Mouse (Mus musculus): ENCODE measurements at regions not wholly inside any gene's neighbourhood (a gene's known extent, or its start where the extent isn't known, plus 50 kb on each side); places are given as distances from the start of the nearest gene placed in this dataset.

DNA sequence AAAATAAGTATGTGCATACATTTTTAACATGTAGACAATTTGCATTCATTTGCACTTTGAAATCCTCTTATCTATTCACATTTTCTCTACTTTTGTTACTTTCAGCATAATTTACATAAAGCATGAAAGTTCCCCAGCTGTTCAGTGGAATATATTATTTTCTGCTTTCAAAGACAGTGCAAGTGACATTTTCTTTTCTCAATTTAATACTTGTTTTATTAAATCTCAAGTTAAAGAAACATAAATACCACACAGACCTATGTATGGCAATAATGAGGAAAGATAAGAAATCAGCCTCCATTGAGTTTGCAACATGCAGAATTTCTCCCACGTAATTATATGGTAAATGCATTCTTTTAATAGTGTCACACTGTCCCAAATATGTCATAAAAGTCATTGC lies 1168.1 kb upstream of the Gje1 start:
- Histone ChIP-seq H3K9me3 (ENCODE audit: control insufficient read depth, insufficient read depth, low read depth, low read length) (no peaks in the 10 kb centered on the region), H3K27ac (ENCODE audit: insufficient read depth, low read depth, low read length, poor library complexity, severe bottlenecking) (no peak overlapping the region), H3K36me3 (ENCODE audit: control insufficient read depth, insufficient read depth, low read length, poor library complexity, severe bottlenecking) (no peaks in the 10 kb centered on the region), H3K4me1 (ENCODE audit: control insufficient read depth in 2 of 2, insufficient read depth in 2 of 2, low read length in 2 of 2, poor library complexity in 1 of 2) (no peaks in the 10 kb centered on the region), H3K4me3 (ENCODE audit: insufficient read depth in 1 of 2, low read depth in 1 of 2, low read length in 2 of 2, poor library complexity in 1 of 2, severe bottlenecking in 1 of 2) (no peak overlapping the region), H3K9ac (ENCODE audit: insufficient read depth, low read depth, low read length, poor library complexity, severe bottlenecking) (no peak overlapping the region)
- DNase-seq (ENCODE audit: low read depth, low spot score), result no peak
- in situ Hi-C loops (cut with MboI; ENCODE audit: low sequenced_read_pairs in 2 of 2, unreplicated experiment in 2 of 2), result no loop called here
- TF ChIP-seq HCFC1 (IDR thresholded peaks at IDR 0.05; ENCODE audit: borderline replicate concordance, insufficient read depth, low read length), result no peak
- TF ChIP-seq MAFK (IDR thresholded peaks at IDR 0.05; ENCODE audit: insufficient read depth, low read depth, low read length), result no peak
- no peak for TF ChIP-seq ZC3H11A (IDR thresholded peaks at IDR 0.05; ENCODE audit: borderline replicate concordance, low read depth, low read length)
- no peak for TF ChIP-seq CHD2 (IDR thresholded peaks at IDR 0.05; ENCODE audit: low read depth, low read length)

DNA sequence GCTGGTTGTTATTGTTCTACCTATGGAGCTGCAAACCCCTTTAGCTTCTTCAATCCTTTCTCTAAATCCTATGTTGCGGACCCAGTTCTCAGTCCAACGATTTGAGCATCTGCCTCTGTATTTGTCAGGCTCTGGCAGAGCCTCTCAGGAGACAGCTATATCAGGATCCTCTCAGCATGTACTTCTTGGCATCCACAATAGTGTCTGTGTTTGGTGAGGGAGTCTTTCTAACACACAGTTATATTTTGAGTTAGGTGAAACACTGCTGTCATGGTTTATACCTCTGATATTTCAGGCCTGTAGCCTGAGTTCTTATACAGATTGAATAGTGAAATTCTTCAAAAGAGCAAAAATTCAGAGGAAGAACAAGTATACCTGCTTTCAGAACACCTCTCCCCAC lies 1150.0 kb upstream of the Gje1 start:
- H3K9ac ChIP-seq (ENCODE audit: insufficient read depth, low read depth, low read length, poor library complexity, severe bottlenecking), result no peak overlapping the region
- no peak overlapping the region for H3K27ac ChIP-seq (ENCODE audit: insufficient read depth, low read depth, low read length, poor library complexity, severe bottlenecking)
- no peaks in the 10 kb centered on the region for H3K4me1 ChIP-seq (ENCODE audit: control insufficient read depth in 2 of 2, insufficient read depth in 2 of 2, low read length in 2 of 2, poor library complexity in 1 of 2)
- in situ Hi-C loops (cut with MboI; ENCODE audit: low sequenced_read_pairs in 2 of 2, unreplicated experiment in 2 of 2), result no loop called here
- H3K9me3 ChIP-seq (ENCODE audit: control insufficient read depth, insufficient read depth, low read depth, low read length), result no peaks in the 10 kb centered on the region
- TF ChIP-seq ZC3H11A (IDR thresholded peaks at IDR 0.05; ENCODE audit: borderline replicate concordance, low read depth, low read length) (no peak), ZNF384 (IDR thresholded peaks at IDR 0.05; ENCODE audit: low read depth, low read length) (no peak), MAFK (IDR thresholded peaks at IDR 0.05; ENCODE audit: insufficient read depth, low read depth, low read length) (no peak), CHD2 (IDR thresholded peaks at IDR 0.05; ENCODE audit: low read depth, low read length) (no peak), HCFC1 (IDR thresholded peaks at IDR 0.05; ENCODE audit: borderline replicate concordance, insufficient read depth, low read length) (no peak)
- H3K36me3 ChIP-seq (ENCODE audit: control insufficient read depth, insufficient read depth, low read length, poor library complexity, severe bottlenecking), result no peaks in the 10 kb centered on the region
- no peak for DNase-seq (ENCODE audit: low read depth, low spot score)
- H3K4me3 ChIP-seq (ENCODE audit: insufficient read depth in 1 of 2, low read depth in 1 of 2, low read length in 2 of 2, poor library complexity in 1 of 2, severe bottlenecking in 1 of 2), result no peak overlapping the region

DNA sequence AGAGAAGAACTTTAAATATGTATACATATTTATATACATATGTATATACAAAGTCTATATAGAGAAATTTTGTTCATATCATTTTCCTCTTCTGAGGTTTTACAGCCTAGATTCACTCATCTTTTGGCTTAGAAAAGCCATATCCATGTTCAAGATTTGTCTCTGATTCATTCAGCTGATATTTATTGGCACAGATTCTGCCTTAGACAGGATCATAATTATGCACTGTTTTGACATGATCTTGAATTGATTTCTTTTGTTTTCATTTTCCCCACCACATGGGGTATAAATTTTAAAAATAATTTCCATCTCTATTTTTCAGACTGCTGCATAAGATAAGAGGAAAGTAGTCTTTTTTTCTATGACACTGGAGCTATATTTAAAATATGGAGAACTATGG lies 1148.9 kb upstream of the Gje1 start:
- H3K4me1 ChIP-seq (ENCODE audit: control insufficient read depth in 2 of 2, insufficient read depth in 2 of 2, low read length in 2 of 2, poor library complexity in 1 of 2), result no peaks in the 10 kb centered on the region
- TF ChIP-seq ZNF384 (IDR thresholded peaks at IDR 0.05; ENCODE audit: low read depth, low read length), result no peak
- TF ChIP-seq CHD2 (IDR thresholded peaks at IDR 0.05; ENCODE audit: low read depth, low read length), result no peak
- no peak for TF ChIP-seq HCFC1 (IDR thresholded peaks at IDR 0.05; ENCODE audit: borderline replicate concordance, insufficient read depth, low read length)
- no peak for TF ChIP-seq ZC3H11A (IDR thresholded peaks at IDR 0.05; ENCODE audit: borderline replicate concordance, low read depth, low read length)
- TF ChIP-seq MAFK (IDR thresholded peaks at IDR 0.05; ENCODE audit: insufficient read depth, low read depth, low read length), result no peak
- DNase-seq (ENCODE audit: low read depth, low spot score), result no peak
- no peaks in the 10 kb centered on the region for H3K36me3 ChIP-seq (ENCODE audit: control insufficient read depth, insufficient read depth, low read length, poor library complexity, severe bottlenecking)
- no peaks in the 10 kb centered on the region for H3K9me3 ChIP-seq (ENCODE audit: control insufficient read depth, insufficient read depth, low read depth, low read length)
- in situ Hi-C loops (cut with MboI; ENCODE audit: low sequenced_read_pairs in 2 of 2, unreplicated experiment in 2 of 2), result no loop called here
- no peak overlapping the region for H3K4me3 ChIP-seq (ENCODE audit: insufficient read depth in 1 of 2, low read depth in 1 of 2, low read length in 2 of 2, poor library complexity in 1 of 2, severe bottlenecking in 1 of 2)
- no peak overlapping the region for H3K27ac ChIP-seq (ENCODE audit: insufficient read depth, low read depth, low read length, poor library complexity, severe bottlenecking)
- no peak overlapping the region for H3K9ac ChIP-seq (ENCODE audit: insufficient read depth, low read depth, low read length, poor library complexity, severe bottlenecking)

DNA sequence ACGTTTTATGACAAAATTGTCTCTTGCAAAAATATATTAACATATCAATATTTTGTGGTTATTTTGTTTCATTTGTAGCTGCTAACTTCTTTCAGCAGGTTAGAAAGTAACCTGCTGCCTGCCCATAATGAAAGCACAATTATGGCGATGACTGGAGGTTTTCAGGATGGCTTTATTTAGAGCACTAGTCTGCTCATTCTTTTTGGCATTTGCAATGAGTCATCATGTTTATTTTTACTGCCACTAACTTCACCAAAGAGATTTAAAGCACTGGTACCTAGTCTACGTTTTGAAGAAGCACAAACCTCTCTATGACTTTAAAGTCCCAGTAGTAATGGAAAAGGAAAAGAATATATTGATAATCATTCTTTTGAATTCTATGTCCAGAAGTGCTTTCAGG lies 1123.4 kb upstream of the Gje1 start:
- no peak overlapping the region for H3K4me3 ChIP-seq (ENCODE audit: insufficient read depth in 1 of 2, low read depth in 1 of 2, low read length in 2 of 2, poor library complexity in 1 of 2, severe bottlenecking in 1 of 2)
- no peaks in the 10 kb centered on the region for H3K4me1 ChIP-seq (ENCODE audit: control insufficient read depth in 2 of 2, insufficient read depth in 2 of 2, low read length in 2 of 2, poor library complexity in 1 of 2)
- no peaks in the 10 kb centered on the region for H3K9me3 ChIP-seq (ENCODE audit: control insufficient read depth, insufficient read depth, low read depth, low read length)
- TF ChIP-seq ZC3H11A (IDR thresholded peaks at IDR 0.05; ENCODE audit: borderline replicate concordance, low read depth, low read length) (no peak), MAFK (IDR thresholded peaks at IDR 0.05; ENCODE audit: insufficient read depth, low read depth, low read length) (no peak), ZNF384 (IDR thresholded peaks at IDR 0.05; ENCODE audit: low read depth, low read length) (no peak), CHD2 (IDR thresholded peaks at IDR 0.05; ENCODE audit: low read depth, low read length) (no peak), HCFC1 (IDR thresholded peaks at IDR 0.05; ENCODE audit: borderline replicate concordance, insufficient read depth, low read length) (no peak)
- H3K36me3 ChIP-seq (ENCODE audit: control insufficient read depth, insufficient read depth, low read length, poor library complexity, severe bottlenecking), result no peaks in the 10 kb centered on the region
- DNase-seq (ENCODE audit: low read depth, low spot score), result no peak
- in situ Hi-C loops (cut with MboI; ENCODE audit: low sequenced_read_pairs in 2 of 2, unreplicated experiment in 2 of 2), result no loop called here
- no peak overlapping the region for H3K9ac ChIP-seq (ENCODE audit: insufficient read depth, low read depth, low read length, poor library complexity, severe bottlenecking)
- H3K27ac ChIP-seq (ENCODE audit: insufficient read depth, low read depth, low read length, poor library complexity, severe bottlenecking), result no peak overlapping the region

DNA sequence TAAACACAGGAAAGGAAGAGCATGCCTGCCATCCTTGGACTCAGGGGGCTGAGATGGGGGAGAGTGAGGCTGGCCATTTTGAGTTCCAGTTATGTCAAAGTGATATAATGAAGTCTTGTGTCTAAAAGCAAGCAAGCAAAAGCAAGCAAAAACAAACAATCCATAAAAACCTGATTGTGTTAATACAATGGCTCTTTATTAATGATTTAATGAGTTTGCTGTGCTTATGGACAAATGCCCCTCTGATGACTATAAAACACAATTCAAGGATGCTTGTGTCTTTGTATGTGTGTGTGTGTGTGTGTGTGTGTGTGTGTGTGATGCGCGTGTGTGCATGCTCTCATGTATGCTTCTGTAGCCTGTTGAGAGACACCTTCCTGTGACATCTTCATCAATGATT lies 1114.3 kb upstream of the Gje1 start:
- H3K4me3 ChIP-seq (ENCODE audit: insufficient read depth in 1 of 2, low read depth in 1 of 2, low read length in 2 of 2, poor library complexity in 1 of 2, severe bottlenecking in 1 of 2), result no peak overlapping the region
- H3K9ac ChIP-seq (ENCODE audit: insufficient read depth, low read depth, low read length, poor library complexity, severe bottlenecking), result no peak overlapping the region
- in situ Hi-C loops (cut with MboI; ENCODE audit: low sequenced_read_pairs in 2 of 2, unreplicated experiment in 2 of 2), result no loop called here
- DNase-seq (ENCODE audit: low read depth, low spot score), result no peak
- H3K9me3 ChIP-seq (ENCODE audit: control insufficient read depth, insufficient read depth, low read depth, low read length), result no peaks in the 10 kb centered on the region
- no peak for TF ChIP-seq MAFK (IDR thresholded peaks at IDR 0.05; ENCODE audit: insufficient read depth, low read depth, low read length)
- no peak for TF ChIP-seq HCFC1 (IDR thresholded peaks at IDR 0.05; ENCODE audit: borderline replicate concordance, insufficient read depth, low read length)
- TF ChIP-seq ZC3H11A (IDR thresholded peaks at IDR 0.05; ENCODE audit: borderline replicate concordance, low read depth, low read length), result no peak
- TF ChIP-seq CHD2 (IDR thresholded peaks at IDR 0.05; ENCODE audit: low read depth, low read length), result no peak
- no peak for TF ChIP-seq ZNF384 (IDR thresholded peaks at IDR 0.05; ENCODE audit: low read depth, low read length)
- H3K27ac ChIP-seq (ENCODE audit: insufficient read depth, low read depth, low read length, poor library complexity, severe bottlenecking), result no peak overlapping the region
- no peaks in the 10 kb centered on the region for H3K36me3 ChIP-seq (ENCODE audit: control insufficient read depth, insufficient read depth, low read length, poor library complexity, severe bottlenecking)
- H3K4me1 ChIP-seq (ENCODE audit: control insufficient read depth in 2 of 2, insufficient read depth in 2 of 2, low read length in 2 of 2, poor library complexity in 1 of 2), result no peaks in the 10 kb centered on the region

Data from ES-E14 (cell line).